Mouse (Mus musculus) liver, embryonic 14.5 days (tissue): ENCODE measurements around the gene Art2b. TPM values are rescaled to one million over a fixed set of nuclear protein-coding genes. Genes with fewer than 3 reads are reported as not detected.

Experiments
- ATAC-seq: fragments of 200-750 bp; cut with Nextera tagmentation; 2 replicates; pipeline ENCODE4 v1.8.0; 2017; ENCODE audit warnings: moderate number of reproducible peaks, mild to moderate bottlenecking, moderate library complexity; ENCODE audit not compliant: insufficient read depth
- DNase-seq, 3 experiments: peaks; one replicate each; pipeline ENCODE4 v3.0.0-alpha.2; 2012 to 2013; ENCODE audit warnings: low read depth in 3 of 3, low spot score in 3 of 3
- H3K27ac ChIP-seq: fragments of 300-500 bp; sonication (generic); 2 replicates; pipeline ENCODE4 v1.5.1; 2014; ENCODE audit warnings: moderate library complexity, mild to moderate bottlenecking, control low read depth, inconsistent platforms
- H3K27me3 ChIP-seq: fragments of 300-500 bp; sonication (generic); 2 replicates; pipeline ENCODE4 v1.6.1; 2014; ENCODE audit warnings: mild to moderate bottlenecking, low read length, moderate library complexity; ENCODE audit not compliant: control insufficient read depth, insufficient read depth
- H3K36me3 ChIP-seq: fragments of 300-500 bp; sonication (generic); replicated peaks from 2 replicates; pipeline ENCODE4 v1.6.1; 2014; ENCODE audit warnings: low read depth; ENCODE audit not compliant: control insufficient read depth, insufficient read depth
- H3K4me1 ChIP-seq, 2 experiments: fragments of 200-500 bp in 1 of 2; fragments of 300-500 bp in 1 of 2; sonication (generic) in 1 of 2; replicated peaks; 2 replicates each; pipeline ENCODE4 v1.6.1; 2012 to 2014; ENCODE audit warnings: antibody characterized with exemption in 1 of 2, inconsistent platforms in 1 of 2, low read length in 1 of 2; ENCODE audit not compliant: control insufficient read depth in 2 of 2, insufficient read depth in 2 of 2
- H3K4me2 ChIP-seq: fragments of 300-500 bp; sonication (generic); 2 replicates; pipeline ENCODE4 v1.6.1; 2014; ENCODE audit warnings: low read depth, mild to moderate bottlenecking, control low read depth, moderate library complexity
- H3K4me3 ChIP-seq, 2 experiments: fragments of 200-500 bp in 1 of 2; fragments of 300-500 bp in 1 of 2; sonication (generic) in 1 of 2; 2 replicates each; pipeline ENCODE4 v1.5.1; 2012 to 2014; ENCODE audit warnings: low read depth in 2 of 2, low read length in 2 of 2, mild to moderate bottlenecking in 2 of 2, control low read depth in 1 of 2, inconsistent platforms in 1 of 2, moderate library complexity in 1 of 2; ENCODE audit not compliant: insufficient read depth in 1 of 2
- H3K9ac ChIP-seq: fragments of 300-500 bp; sonication (generic); replicated peaks from 2 replicates; pipeline ENCODE4 v1.6.1; 2014; ENCODE audit warnings: mild to moderate bottlenecking, control low read depth, moderate library complexity
- H3K9me3 ChIP-seq: fragments of 300-500 bp; sonication (generic); 2 replicates; pipeline ENCODE4 v1.6.1; 2016; ENCODE audit warnings: low read length, mixed read lengths; ENCODE audit not compliant: control insufficient read depth
- CTCF ChIP-seq: IDR thresholded peaks from 2 replicates; pipeline ENCODE4 v1.5.1; 2016; ENCODE audit warnings: antibody characterized with exemption, low read depth, control low read depth
- EP300 ChIP-seq: IDR thresholded peaks from 2 replicates; pipeline ENCODE4 v1.6.1; 2016; ENCODE audit warnings: antibody characterized with exemption, low read depth
- WGBS: fragments of 180-500 bp; shearing (Covaris S2); extraction: QIAGEN DNeasy Blood & Tissue Kit; methylation state at CpG from one replicate; pipeline ENCODE4 v1.1.7; 2014; ENCODE audit not compliant: insufficient replicate concordance; 5-methylcytosine and 5-hydroxymethylcytosine counted together
- polyA plus RNA-seq, 2 experiments: library from polyadenylated mRNA; depleted of rRNA in 1 of 2; stranded (reverse) in 1 of 2; unstranded in 1 of 2; fragments of >200 nt; fragmentation: Nextera tagmentation in 1 of 2; extraction: Ambion mirVana in 1 of 2; gene quantifications; 2 replicates each; pipeline versions ENCODE4 v1.2.1 to v1.2.3; 2012 to 2014

Art2b gene
- polyA plus RNA-seq, 2 experiments = 0.07 TPM; not detected in 1

DNA sequence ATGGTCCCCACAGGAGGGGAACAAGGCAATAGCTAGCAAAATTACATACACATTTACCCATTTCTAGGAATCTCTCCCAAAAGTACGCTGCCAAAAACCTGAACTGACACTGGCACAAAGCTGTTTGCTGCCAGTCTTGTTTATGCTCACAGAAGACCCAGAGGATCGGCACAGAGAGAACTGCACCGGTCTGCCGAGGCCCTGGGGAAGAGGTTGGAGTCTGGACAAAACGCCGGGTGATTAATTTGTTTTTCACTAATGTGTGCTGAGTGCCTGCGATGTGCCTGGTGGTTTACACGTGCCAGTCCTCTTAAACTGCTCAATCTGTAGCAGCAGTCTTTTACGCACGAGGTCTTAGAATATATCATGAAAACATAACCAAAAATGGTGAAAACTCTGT is 50.3 kb downstream of the Art2b start:
- 72% methylated on average over 10 of the region's 10 CpGs for WGBS
- DNase-seq (no peak), ATAC-seq (no peak)
- Histone ChIP-seq H3K9ac (no peak overlapping the region), H3K4me2 (no peak overlapping the region), H3K9me3 (no peaks in the 10 kb centered on the region), H3K4me1 (no peaks in the 10 kb centered on the region), H3K36me3 (no peaks in the 10 kb centered on the region), H3K27ac (no peak overlapping the region), H3K4me3 (no peak overlapping the region), H3K27me3 (no peaks in the 10 kb centered on the region)
- TF ChIP-seq CTCF (no peak), EP300 (no peak)

DNA sequence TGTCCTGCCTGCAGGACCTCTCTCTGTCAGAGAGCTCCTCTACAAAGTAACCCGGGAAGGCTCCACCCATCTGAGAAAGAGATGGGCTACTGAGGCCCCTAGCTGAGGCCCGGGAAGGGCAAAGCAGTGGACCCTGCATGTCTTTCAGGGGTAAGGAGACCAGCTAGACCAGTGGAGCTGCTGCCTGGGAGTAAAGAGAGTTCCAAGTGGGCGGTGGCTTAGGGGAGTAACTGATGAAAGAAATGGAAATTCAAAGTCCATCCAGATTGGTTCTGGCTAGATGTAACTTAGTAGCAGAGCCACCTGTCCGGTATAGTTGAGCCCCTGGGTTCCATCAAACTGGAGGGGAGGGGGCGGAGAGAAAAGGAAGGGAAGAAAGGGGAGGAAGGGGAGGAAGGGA is 51.0 kb downstream of the Art2b start:
- no peak for ATAC-seq

More for the DNA sequence above, 51.0 kb downstream of the Art2b start:
- no peaks in the 10 kb centered on the region for H3K36me3 ChIP-seq
- WGBS = 31% methylated on average over 5 of the region's 5 CpGs
- no peak overlapping the region for H3K4me2 ChIP-seq
- no peaks in the 10 kb centered on the region for H3K4me1 ChIP-seq
- no peak for TF ChIP-seq CTCF
- TF ChIP-seq EP300 = no peak
- no peak overlapping the region for H3K9ac ChIP-seq
- H3K27ac ChIP-seq = no peak overlapping the region
- DNase-seq = no peak
- no peak overlapping the region for H3K4me3 ChIP-seq
- H3K27me3 ChIP-seq = no peaks in the 10 kb centered on the region
- no peaks in the 10 kb centered on the region for H3K9me3 ChIP-seq

Other genes starting within 250 kb of the Art2b start
- 13.3 and 13.7 TPM in 2 replicates for gene Arap1, start 237.5 kb downstream of the Art2b start, polyA plus RNA-seq (2012; rRNA removed)
- 12.9 and 13.9 TPM in 2 replicates for gene Arap1, start 237.5 kb downstream of the Art2b start, polyA plus RNA-seq (2014; fragmentation: Nextera tagmentation; extraction: Ambion mirVana)
- gene Gm45837, start 174.7 kb downstream of the Art2b start, polyA plus RNA-seq (2012; rRNA removed) = not detected in 2 replicates
- gene Gm45837, start 174.7 kb downstream of the Art2b start, polyA plus RNA-seq (2014; fragmentation: Nextera tagmentation; extraction: Ambion mirVana) = 4.3 TPM in 1 of 2 replicates, not detected in the other
- 3.0 and 3.2 TPM in 2 replicates for gene Pde2a, start 163.9 kb downstream of the Art2b start, polyA plus RNA-seq (2012; rRNA removed)
- 2.5 and 6.6 TPM in 2 replicates for gene Pde2a, start 163.9 kb downstream of the Art2b start, polyA plus RNA-seq (2014; fragmentation: Nextera tagmentation; extraction: Ambion mirVana)
- gene Clpb, start 78.0 kb upstream of the Art2b start, polyA plus RNA-seq (2012; rRNA removed) = 4.1 and 8.3 TPM in 2 replicates
- gene Clpb, start 78.0 kb upstream of the Art2b start, polyA plus RNA-seq (2014; fragmentation: Nextera tagmentation; extraction: Ambion mirVana) = 18.7 and 20.6 TPM in 2 replicates
- 0.03 TPM in 1 of 2 replicates, not detected in the other for gene Phox2a, start 232.7 kb upstream of the Art2b start, polyA plus RNA-seq (2012; rRNA removed)
- gene Phox2a, start 232.7 kb upstream of the Art2b start, polyA plus RNA-seq (2014; fragmentation: Nextera tagmentation; extraction: Ambion mirVana) = not detected in 2 replicates